Mouse (Mus musculus) right cerebral cortex, postnatal 4 days (tissue): ENCODE data around the gene Dmd.

ENCODE experiments used
- DNase-seq: peaks from one replicate; pipeline ENCODE4 v3.0.0-alpha.2; 2022

Gene Dmd

DNA sequence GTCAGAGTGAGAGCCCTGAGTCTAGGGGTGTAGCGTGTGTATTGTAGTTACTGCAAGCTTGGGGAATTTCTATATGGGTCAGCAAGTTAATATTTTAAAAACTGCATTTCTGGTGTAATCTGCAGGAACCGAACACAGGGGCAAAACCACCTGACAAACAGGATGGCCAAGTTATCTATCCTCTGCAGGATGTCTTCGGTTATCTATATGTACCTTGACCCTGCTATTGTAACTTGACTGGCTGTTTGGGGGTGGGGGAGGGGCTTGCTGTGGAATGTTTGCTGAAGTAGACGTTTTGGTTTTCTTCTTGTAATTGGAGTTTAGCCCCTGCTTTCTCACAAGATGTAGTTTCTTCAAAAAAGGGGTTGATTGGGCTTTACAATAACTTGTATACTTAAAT, 2124.9 kb downstream of the Dmd start:
- no peak for DNase-seq

DNA sequence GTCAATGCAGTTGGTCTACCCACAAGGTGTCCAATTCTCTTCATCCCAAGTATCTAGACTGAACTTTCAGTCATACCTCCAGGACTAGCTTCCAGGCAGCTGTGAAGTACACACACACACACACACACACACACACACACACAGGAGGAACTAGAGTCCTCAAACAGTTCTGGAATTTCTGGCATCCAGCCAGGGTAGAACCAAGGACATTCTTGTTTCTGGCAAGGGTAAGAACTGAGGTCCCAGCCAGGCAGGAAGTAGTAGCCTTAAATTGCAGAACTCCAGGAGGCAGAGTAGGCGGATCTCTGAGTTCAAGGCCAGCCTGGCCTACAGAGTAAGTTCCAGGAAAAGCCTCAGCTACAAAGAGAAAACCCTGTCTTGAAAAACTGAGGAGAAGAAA, 2128.2 kb downstream of the Dmd start:
- DNase-seq: no peak

DNA sequence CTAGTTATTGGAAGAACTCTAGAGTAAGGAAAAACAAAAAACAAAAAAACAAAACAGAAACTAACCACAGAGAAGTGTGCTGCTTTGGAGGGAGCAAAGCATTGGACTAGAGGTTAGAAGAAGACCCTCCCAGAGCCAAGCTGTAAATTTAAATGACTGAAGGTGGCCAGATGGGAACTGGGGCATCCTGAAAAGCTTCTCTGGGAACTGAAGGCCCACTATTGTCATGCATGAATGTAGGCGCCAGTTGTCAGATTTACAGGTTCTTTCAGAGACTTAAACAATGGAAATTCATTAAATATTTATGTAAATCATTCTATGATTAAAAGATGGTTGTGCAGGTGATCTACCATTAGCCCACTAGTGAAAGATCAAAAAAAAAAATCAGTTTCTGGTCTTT, 2128.9 kb downstream of the Dmd start:
- DNase-seq: no peak

DNA sequence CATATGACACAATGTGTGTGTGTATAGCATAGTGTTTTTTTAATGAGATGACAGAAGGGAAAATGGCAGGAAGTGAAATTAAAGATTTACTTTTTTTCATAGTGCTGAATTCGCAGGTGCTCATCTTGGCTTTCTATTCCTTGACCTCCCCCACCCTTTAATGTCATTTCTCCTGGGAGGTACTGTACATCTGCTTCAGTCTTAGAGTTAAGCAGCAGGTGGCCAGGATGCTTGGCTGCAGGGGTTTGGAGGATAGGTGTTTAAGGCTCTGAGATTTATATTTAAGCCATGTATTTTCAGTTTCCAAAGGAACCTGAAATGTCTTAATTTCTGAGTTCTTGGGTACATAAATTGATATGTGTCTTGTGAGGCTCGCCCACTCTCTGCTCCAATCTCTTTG, 2130.5 kb downstream of the Dmd start:
- no peak for DNase-seq

GRCm38 (mm10) chrX:85084237-85085153, 2135.8 kb downstream of the Dmd start:
- no peak for DNase-seq

DNA sequence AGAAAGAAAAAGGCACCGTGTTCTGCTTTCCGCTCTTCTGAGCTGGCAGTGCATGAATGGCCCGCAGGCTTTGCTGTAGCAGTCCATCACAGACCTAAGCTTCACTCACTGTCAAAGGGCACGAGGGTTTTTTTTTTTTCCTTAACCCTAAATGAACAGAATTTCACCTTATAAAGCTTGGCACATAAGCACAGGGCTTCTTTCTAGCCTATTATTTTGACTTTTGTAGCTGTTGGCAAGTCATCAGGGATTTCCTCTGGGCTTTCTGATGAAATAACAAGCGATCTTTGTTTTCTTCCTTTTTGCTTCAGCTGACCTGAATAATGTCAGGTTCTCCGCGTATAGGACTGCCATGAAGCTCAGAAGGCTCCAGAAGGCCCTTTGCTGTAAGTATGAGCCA, 2140.8 kb downstream of the Dmd start:
- DNase-seq: no peak

DNA sequence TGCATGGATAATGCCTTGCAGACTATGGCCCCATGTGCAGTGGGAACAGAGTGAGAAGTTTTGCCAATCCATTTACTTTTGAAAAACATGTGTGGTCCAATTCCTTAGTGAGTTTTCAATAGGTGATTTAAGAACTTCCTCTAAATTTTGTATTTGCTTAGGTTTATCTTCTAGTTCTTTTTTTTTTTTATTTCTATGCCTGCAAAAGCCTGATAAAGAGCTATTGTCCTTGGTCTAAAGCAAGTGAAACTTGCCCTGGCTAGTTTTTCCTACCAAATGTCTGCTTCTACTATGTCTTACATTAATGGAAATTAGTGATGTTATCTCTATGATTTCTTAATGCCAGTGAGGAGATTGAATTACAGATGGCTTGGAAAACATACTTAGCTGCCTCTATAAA, 2144.7 kb downstream of the Dmd start:
- DNase-seq: no peak

- DNase-seq: no peak
Measured at GRCm38 (mm10) chrX:85098691-85099090, 2150.0 kb downstream of the Dmd start.

DNA sequence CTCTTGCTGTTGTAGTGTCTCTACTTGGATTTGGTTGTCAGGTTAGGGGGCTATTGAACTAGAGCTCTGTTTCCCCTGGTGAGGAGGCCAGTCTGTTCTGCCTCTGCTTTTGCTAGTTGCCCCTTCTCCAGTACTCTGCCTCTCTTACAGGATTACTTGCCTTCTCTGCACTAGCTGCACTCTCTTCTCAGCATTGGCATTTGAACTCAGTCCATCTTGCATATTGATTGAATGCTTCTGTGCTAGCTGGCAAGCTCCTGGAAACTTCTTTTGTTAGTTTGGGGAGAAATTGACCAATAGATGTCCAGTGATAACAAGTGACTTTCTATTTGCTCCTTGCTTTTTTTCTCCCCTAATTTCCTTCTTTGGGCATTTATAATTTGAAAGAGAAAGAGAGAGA, 2163.7 kb downstream of the Dmd start:
- DNase-seq: no peak

DNA sequence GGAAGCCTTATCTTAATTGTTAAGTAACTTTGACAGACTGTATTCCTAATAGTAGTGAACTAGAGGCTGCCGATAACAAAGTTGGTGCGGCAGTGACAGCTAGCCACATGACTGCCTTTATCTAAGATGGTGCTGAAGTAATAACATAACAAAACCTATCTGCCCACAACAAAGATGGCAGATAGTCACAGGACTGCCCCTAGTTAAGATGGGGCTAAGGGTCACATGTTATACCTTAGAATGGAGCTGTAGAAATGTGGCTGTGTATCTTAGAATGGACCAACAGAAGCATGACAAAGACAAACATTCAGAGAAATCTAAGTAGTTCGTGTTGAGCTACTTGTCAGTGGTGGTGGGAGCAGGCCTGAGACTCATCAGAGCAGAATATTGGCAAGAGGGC, 2184.0 kb downstream of the Dmd start:
- DNase-seq: no peak

- no peak for DNase-seq
Measured at GRCm38 (mm10) chrX:85137293-85137692, 2188.6 kb downstream of the Dmd start.

GRCm38 (mm10) chrX:85171264-85171663, 2222.6 kb downstream of the Dmd start:
- no peak for DNase-seq

DNA sequence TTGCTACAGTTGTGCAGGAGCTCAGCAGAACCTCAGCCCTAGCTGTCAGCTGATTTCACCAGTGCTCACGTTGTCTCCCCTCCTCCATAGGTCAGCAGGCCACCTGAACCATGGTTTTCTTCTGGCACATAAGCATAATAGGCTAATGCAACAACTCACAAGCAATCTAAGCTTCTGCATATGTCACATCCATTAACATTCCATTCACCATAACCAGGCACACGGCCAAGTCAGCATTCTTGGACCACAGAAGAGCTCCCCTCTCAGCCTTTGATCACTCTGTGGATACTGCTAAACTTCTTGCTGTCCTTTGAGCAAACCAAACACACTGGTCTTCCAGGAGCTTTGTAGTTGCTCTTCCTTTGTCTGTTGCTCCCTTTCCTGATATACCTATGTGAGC, 2238.9 kb downstream of the Dmd start:
- DNase-seq: no peak

DNA sequence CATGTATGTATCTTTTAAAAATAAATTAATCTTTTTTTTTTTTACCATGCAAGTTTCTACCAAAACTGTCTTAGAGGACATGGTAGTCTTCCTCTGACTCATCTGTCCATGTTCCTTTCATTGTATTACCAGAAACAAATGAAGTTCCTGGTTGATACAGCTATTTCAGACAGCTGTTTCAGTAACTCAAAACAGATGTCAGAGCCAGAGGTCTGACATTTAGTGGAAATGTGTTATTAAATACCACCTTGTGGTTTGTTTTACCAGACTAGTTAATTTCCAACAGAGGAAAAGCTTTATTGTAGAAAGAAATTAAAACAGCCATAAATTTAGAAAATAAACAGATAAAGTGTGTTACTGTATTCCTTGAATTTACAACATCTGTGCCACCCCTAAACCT, 2245.2 kb downstream of the Dmd start:
- DNase-seq: no peak

GRCm38 (mm10) chrX:85197688-85198087, 2249.0 kb downstream of the Dmd start:
- DNase-seq: no peak

GRCm38 (mm10) chrX:85199398-85199797, 2250.7 kb downstream of the Dmd start:
- no peak for DNase-seq

DNA sequence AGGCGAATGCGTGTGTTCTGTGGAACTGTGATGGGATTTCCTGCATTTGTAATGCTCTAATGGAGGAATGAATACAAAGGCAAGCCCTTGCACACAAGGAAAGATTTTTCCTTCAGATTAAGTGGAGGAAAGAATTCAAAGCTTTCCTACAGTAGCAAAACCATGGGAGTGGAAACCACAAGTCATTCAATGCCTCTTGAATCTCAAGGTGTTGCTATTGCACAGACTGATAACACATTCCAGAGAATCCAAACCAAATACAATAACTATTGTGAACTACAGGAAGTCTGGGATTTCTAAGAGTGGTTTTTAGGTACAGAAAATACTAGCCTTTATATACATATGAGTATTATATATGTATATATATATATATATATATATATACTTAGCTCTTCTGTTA, 2258.3 kb downstream of the Dmd start:
- DNase-seq: no peak

DNA sequence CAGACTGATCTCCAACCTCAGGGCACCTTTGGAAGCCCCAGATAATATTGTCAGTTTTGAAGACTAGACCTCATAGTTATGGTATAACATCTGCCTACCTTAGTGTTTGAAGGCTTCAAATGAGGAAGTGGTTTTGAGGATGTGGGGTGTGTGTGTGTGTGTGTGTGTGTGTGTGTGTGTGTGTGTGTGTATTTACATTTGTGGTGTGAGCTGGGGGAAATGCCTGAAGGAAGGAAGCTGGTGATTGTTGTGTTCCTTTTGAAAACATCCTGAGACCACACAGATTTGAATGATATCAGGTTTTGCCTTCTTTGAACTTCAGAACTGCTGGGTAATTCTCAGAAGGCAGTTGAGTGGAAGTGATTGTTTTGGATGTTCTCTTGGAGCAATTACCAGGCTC, 2278.2 kb downstream of the Dmd start:
- DNase-seq: no peak

GRCm38 (mm10) chrX:85249379-85249778, 2300.7 kb downstream of the Dmd start, which contains the start of gene Fthl17a:
Gene Fthl17a, plus strand, starts transcription at chrX:85249679.
- DNase-seq: no peak
